Mouse (Mus musculus) left cerebral cortex, postnatal 10 days (tissue): ENCODE results near the gene Gm11938. TPM values are rescaled to one million over a fixed set of nuclear protein-coding genes. Genes with fewer than 3 reads are reported as not detected.

Experiments
- DNase-seq, 2 experiments: peaks; one replicate each; pipeline ENCODE4 v3.0.0; 2021 to 2022; ENCODE audit warnings: low spot score in 2 of 2, mixed read lengths in 1 of 2; ENCODE audit errors: extremely low spot score in 1 of 2
- intact Hi-C: fragments of 180-260 bp; cut with DNase I; formaldehyde crosslinking; loops from one replicate; pipeline ENCODE4 v1.15.1; 2025
- total RNA-seq, 2 experiments: library from RNA; stranded (reverse); gene quantifications; 2 replicates each; pipeline ENCODE4 v1.2.3; 2021

Gene Gm11938
- total RNA-seq, 2 experiments from 2014 or later: not detected

GRCm38 (mm10) chr11:99581051-99581450 is 22.1 kb downstream of the Gm11938 start:
- intact Hi-C loops: no loop called here
- no peak for DNase-seq

- DNase-seq: no peak
- intact Hi-C loops: no loop called here
Observed at GRCm38 (mm10) chr11:99580636-99581035, 22.5 kb downstream of the Gm11938 start, which contains the start of gene Krtap1-5. Krtap1-5 (minus strand) TSS chr11:99581016.

- peak; percentile 42 to 63 for DNase-seq
- intact Hi-C loops: loop anchor here (5.0 kb wide), 1 partner anchor 107 kb away; no protein-coding TSS in a partner anchor
Observed at GRCm38 (mm10) chr11:99574106-99574505, 29.0 kb downstream of the Gm11938 start.

- DNase-seq: no peak
- intact Hi-C loops: loop anchor here (5.0 kb wide), 1 partner anchor 106 kb away; no protein-coding TSS in a partner anchor
Observed at GRCm38 (mm10) chr11:99573164-99573563, 29.9 kb downstream of the Gm11938 start.

- intact Hi-C loops: no loop called here
- no peak for DNase-seq
Observed at GRCm38 (mm10) chr11:99566530-99566929, 36.6 kb downstream of the Gm11938 start, which contains the start of gene Krtap3-1. Krtap3-1 (minus strand) TSS chr11:99566630.

GRCm38 (mm10) chr11:99562580-99562979 is 40.5 kb downstream of the Gm11938 start:
- no peak for DNase-seq
- intact Hi-C loops: no loop called here

GRCm38 (mm10) chr11:99559366-99559765 is 43.7 kb downstream of the Gm11938 start, which contains the start of gene Gm11939:
Gm11939 (minus strand) TSS chr11:99559466.
- intact Hi-C loops: no loop called here
- no peak for DNase-seq

- intact Hi-C loops: no loop called here
- DNase-seq: no peak
Observed at GRCm38 (mm10) chr11:99557976-99558745, 44.9 kb downstream of the Gm11938 start.

- DNase-seq: no peak
- intact Hi-C loops: no loop called here
Observed at GRCm38 (mm10) chr11:99556753-99557152, 46.4 kb downstream of the Gm11938 start, which contains the start of gene Krtap3-2. Krtap3-2 (minus strand) TSS chr11:99556853.

GRCm38 (mm10) chr11:99556195-99556594 is 46.9 kb downstream of the Gm11938 start:
- intact Hi-C loops: no loop called here
- DNase-seq: no peak

Other genes starting within 250 kb of the Gm11938 start
- gene Krt28, start 228.4 kb downstream of the Gm11938 start, total RNA-seq: under 1 TPM in 1 of 2 experiments, not detected in 1; 0.28 TPM
- 10 to 100 TPM; 10.6 to 11.3 TPM for gene Krt10, start 213.9 kb downstream of the Gm11938 start, total RNA-seq
- gene Krt12, start 181.0 kb downstream of the Gm11938 start, total RNA-seq: 1 to 10 TPM; 6.0 to 6.3 TPM
- gene Krt20, start 165.2 kb downstream of the Gm11938 start, total RNA-seq: not detected
- gene Krt23, start 110.2 kb downstream of the Gm11938 start, total RNA-seq: not detected
- not detected for gene Krt39, start 82.0 kb downstream of the Gm11938 start, total RNA-seq
- not detected for gene Krt40, start 60.1 kb downstream of the Gm11938 start, total RNA-seq
- gene Krtap3-3, start 52.4 kb downstream of the Gm11938 start, total RNA-seq: not detected
- not detected for gene Krtap3-2, start 46.5 kb downstream of the Gm11938 start, total RNA-seq
- not detected for gene Gm11939, start 43.8 kb downstream of the Gm11938 start, total RNA-seq
- gene Krtap3-1, start 36.7 kb downstream of the Gm11938 start, total RNA-seq: not detected
- gene Krtap1-5, start 22.3 kb downstream of the Gm11938 start, total RNA-seq: not detected
- gene Krtap1-4, start 19.7 kb downstream of the Gm11938 start, total RNA-seq: not detected
- not detected for gene Krtap1-3, start 12.0 kb downstream of the Gm11938 start, total RNA-seq
- gene Krtap9-3, start 5.2 kb downstream of the Gm11938 start, total RNA-seq: not detected
- gene Gm11937, start 6.9 kb upstream of the Gm11938 start, total RNA-seq: not detected
- not detected for gene Krtap2-4, start 11.5 kb upstream of the Gm11938 start, total RNA-seq
- gene Gm11562, start 17.1 kb upstream of the Gm11938 start, total RNA-seq: not detected
- gene Krtap4-1, start 24.9 kb upstream of the Gm11938 start, total RNA-seq: not detected
- gene Krtap4-2, start 31.8 kb upstream of the Gm11938 start, total RNA-seq: not detected
- gene Krtap4-7, start 40.8 kb upstream of the Gm11938 start, total RNA-seq: not detected
- gene Gm11555, start 46.9 kb upstream of the Gm11938 start, total RNA-seq: not detected
- gene Gm11563, start 55.7 kb upstream of the Gm11938 start, total RNA-seq: not detected
- gene Krtap4-6, start 62.7 kb upstream of the Gm11938 start, total RNA-seq: not detected
- gene Gm14190, start 87.4 kb upstream of the Gm11938 start, total RNA-seq: not detected
- not detected for gene Gm14180, start 131.0 kb upstream of the Gm11938 start, total RNA-seq
- not detected for gene Gm11595, start 169.6 kb upstream of the Gm11938 start, total RNA-seq
- gene Krtap4-8, start 177.4 kb upstream of the Gm11938 start, total RNA-seq: not detected
- gene Krtap4-9, start 181.9 kb upstream of the Gm11938 start, total RNA-seq: not detected
- gene Gm11596, start 190.2 kb upstream of the Gm11938 start, total RNA-seq: not detected
- not detected for gene Gm11569, start 195.6 kb upstream of the Gm11938 start, total RNA-seq
- gene Gm11554, start 201.1 kb upstream of the Gm11938 start, total RNA-seq: not detected
- gene Krtap4-13, start 206.6 kb upstream of the Gm11938 start, total RNA-seq: not detected
- not detected for gene Gm11564, start 212.4 kb upstream of the Gm11938 start, total RNA-seq
- gene 2300003K06Rik, start 234.8 kb upstream of the Gm11938 start, total RNA-seq: not detected
- not detected for gene Krtap4-16, start 248.3 kb upstream of the Gm11938 start, total RNA-seq